Mouse (Mus musculus) kidney, postnatal 0 days (tissue): Measurements from ENCODE around the gene Zfp184. TPM values are rescaled to one million over a fixed set of nuclear protein-coding genes. Genes with fewer than 3 reads are reported as not detected.

Experiments used
- ATAC-seq: fragments of 200-750 bp; cut with Nextera tagmentation; replicated peaks from 2 replicates; pipeline ENCODE4 v1.8.0; 2017; ENCODE audit warnings: low read depth, moderate number of reproducible peaks, moderate TSS enrichment, moderate library complexity; ENCODE audit not compliant: low FRiP score
- DNase-seq: peaks from one replicate; pipeline ENCODE4 v3.0.0-alpha.2; 2016; ENCODE audit warnings: low spot score
- H3K27ac ChIP-seq: fragments of 300-500 bp; sonication (generic); 2 replicates; pipeline ENCODE4 v1.5.1; 2014; ENCODE audit warnings: mild to moderate bottlenecking
- H3K27me3 ChIP-seq: fragments of 300-500 bp; sonication (generic); 2 replicates; pipeline ENCODE4 v1.6.1; 2014; ENCODE audit warnings: low read length, mixed read lengths; ENCODE audit not compliant: insufficient read depth
- H3K36me3 ChIP-seq: fragments of 300-500 bp; sonication (generic); 2 replicates; pipeline ENCODE4 v1.6.1; 2014; ENCODE audit warnings: low read length, mixed read lengths; ENCODE audit not compliant: insufficient read depth
- H3K4me1 ChIP-seq: fragments of 300-500 bp; sonication (generic); replicated peaks from 2 replicates; pipeline ENCODE4 v1.6.1; 2014; ENCODE audit warnings: antibody characterized with exemption, low read length, mixed read lengths; ENCODE audit not compliant: insufficient read depth
- H3K4me2 ChIP-seq: fragments of 300-500 bp; sonication (generic); 2 replicates; pipeline ENCODE4 v1.6.1; 2014; ENCODE audit warnings: mild to moderate bottlenecking, low read length, moderate library complexity, mixed read lengths
- H3K4me3 ChIP-seq: fragments of 300-500 bp; sonication (generic); replicated peaks from 2 replicates; pipeline ENCODE4 v1.5.1; 2014; ENCODE audit warnings: low read depth, low read length
- H3K9ac ChIP-seq: fragments of 300-500 bp; sonication (generic); 2 replicates; pipeline ENCODE4 v1.6.1; 2014; ENCODE audit warnings: low read depth, low read length
- H3K9me3 ChIP-seq: fragments of 300-500 bp; sonication (generic); replicated peaks from 2 replicates; pipeline ENCODE4 v1.6.1; 2016; ENCODE audit warnings: low read length, inconsistent platforms, mixed read lengths
- CTCF ChIP-seq: IDR thresholded peaks from 2 replicates; pipeline ENCODE4 v1.5.1; 2016; ENCODE audit warnings: antibody characterized with exemption, low read depth, mild to moderate bottlenecking, moderate library complexity
- WGBS: fragments of 180-500 bp; shearing (Covaris S2); extraction: QIAGEN DNeasy Blood & Tissue Kit; methylation state at CpG from one replicate; pipeline ENCODE4 v1.1.7; 2014; 5-methylcytosine and 5-hydroxymethylcytosine counted together
- polyA plus RNA-seq: library from polyadenylated mRNA; unstranded; fragments of >200 nt; fragmentation: Nextera tagmentation; extraction: Ambion mirVana; gene quantifications from 2 replicates; pipeline ENCODE4 v1.2.1, GENCODE M21; 2015

Zfp184 gene
- polyA plus RNA-seq, 1 experiment from 2014 or later = 8.5 TPM

GRCm38 (mm10) chr13:21995331-21995914 is 50.5 kb downstream of the Zfp184 start:
- 0 out of 2 replicates have a peak, but pooled peaks have one; percentile 11 for TF ChIP-seq CTCF
- Histone ChIP-seq H3K4me2 (peak overlapping the region; percentile 49), H3K9ac (no peak overlapping the region), H3K36me3 (no peaks in the 10 kb centered on the region), H3K4me3 (peak overlapping the region; percentile 33), H3K9me3 (peaks cover 3% of the 10 kb centered on the region; the same call in 1 of the 2 replicates), H3K27ac (no peak overlapping the region), H3K27me3 (peaks cover 68% of the 10 kb centered on the region), H3K4me1 (0 out of 2 replicates have a peak, but pooled peaks cover 9% of the 10 kb centered on the region)
- DNase-seq (peak; percentile 64), ATAC-seq (no peak)
- WGBS = under 1% methylated on average over 21 of the region's 21 CpGs

- Histone ChIP-seq H3K4me2 (peak overlapping the region; percentile 49; the same call in 1 of the 2 replicates), H3K4me3 (no peak overlapping the region), H3K27ac (no peak overlapping the region), H3K27me3 (peaks cover 77% of the 10 kb centered on the region), H3K36me3 (no peaks in the 10 kb centered on the region), H3K4me1 (0 out of 2 replicates have a peak, but pooled peaks cover 9% of the 10 kb centered on the region), H3K9ac (no peak overlapping the region), H3K9me3 (no peaks in the 10 kb centered on the region)
- DNase-seq (no peak), ATAC-seq (no peak)
- 3% methylated on average over 12 of the region's 12 CpGs for WGBS
- no peak for TF ChIP-seq CTCF
These were observed 51.4 kb downstream of the Zfp184 start for GRCm38 (mm10) chr13:21996101-21996839.

GRCm38 (mm10) chr13:21996840-21997185 is 51.9 kb downstream of the Zfp184 start:
- no peak overlapping the region for H3K9ac ChIP-seq
- no peaks in the 10 kb centered on the region for H3K9me3 ChIP-seq
- H3K36me3 ChIP-seq = no peaks in the 10 kb centered on the region
- H3K4me3 ChIP-seq = no peak overlapping the region
- H3K27ac ChIP-seq = no peak overlapping the region
- DNase-seq (no peak), ATAC-seq (no peak)
- 2% methylated on average over 13 of the region's 13 CpGs for WGBS
- H3K4me2 ChIP-seq = peak overlapping the region; percentile 30; the same call in 1 of the 2 replicates
- TF ChIP-seq CTCF = no peak
- 0 out of 2 replicates have a peak, but pooled peaks cover 9% of the 10 kb centered on the region for H3K4me1 ChIP-seq
- H3K27me3 ChIP-seq = peaks cover 82% of the 10 kb centered on the region

- DNase-seq (no peak), ATAC-seq (no peak)
- no peak for TF ChIP-seq CTCF
- H3K4me3 ChIP-seq = no peak overlapping the region
- H3K27me3 ChIP-seq = peaks cover 87% of the 10 kb centered on the region
- H3K36me3 ChIP-seq = no peaks in the 10 kb centered on the region
- no peaks in the 10 kb centered on the region for H3K9me3 ChIP-seq
- 0 out of 2 replicates have a peak overlapping the region, but pooled peaks have one; percentile 30 for H3K4me2 ChIP-seq
- no peak overlapping the region for H3K27ac ChIP-seq
- 2% methylated on average over 21 of the region's 21 CpGs for WGBS
- no peak overlapping the region for H3K9ac ChIP-seq
- H3K4me1 ChIP-seq = 0 out of 2 replicates have a peak, but pooled peaks cover 9% of the 10 kb centered on the region
These were observed 52.4 kb downstream of the Zfp184 start for GRCm38 (mm10) chr13:21997201-21997820.

GRCm38 (mm10) chr13:21997821-21998220 is 52.9 kb downstream of the Zfp184 start:
- Histone ChIP-seq H3K4me3 (no peak overlapping the region), H3K27ac (no peak overlapping the region), H3K9me3 (no peaks in the 10 kb centered on the region), H3K9ac (no peak overlapping the region), H3K4me2 (no peak overlapping the region), H3K27me3 (peaks cover 91% of the 10 kb centered on the region), H3K36me3 (no peaks in the 10 kb centered on the region), H3K4me1 (0 out of 2 replicates have a peak, but pooled peaks cover 9% of the 10 kb centered on the region)
- DNase-seq = no peak
- ATAC-seq = no peak
- TF ChIP-seq CTCF = no peak
- WGBS = 9% methylated on average over 4 of the region's 4 CpGs

GRCm38 (mm10) chr13:21998412-21998811 is 53.5 kb downstream of the Zfp184 start:
- Histone ChIP-seq H3K27me3 (peaks cover 94% of the 10 kb centered on the region), H3K36me3 (no peaks in the 10 kb centered on the region), H3K9me3 (no peaks in the 10 kb centered on the region), H3K4me3 (no peak overlapping the region), H3K9ac (no peak overlapping the region), H3K4me1 (0 out of 2 replicates have a peak, but pooled peaks cover 9% of the 10 kb centered on the region), H3K27ac (no peak overlapping the region), H3K4me2 (no peak overlapping the region)
- no peak for TF ChIP-seq CTCF
- DNase-seq = no peak
- WGBS = 17% methylated on average over 3 of the region's 3 CpGs
- ATAC-seq = no peak
